Comparison of ENCODE assay signal across 26 mouse cellular contexts in genomic region chr8:13702755-13703154, GRCm38 (mm10). TPM values are rescaled to one million over a fixed set of nuclear protein-coding genes. Genes with fewer than 3 reads are reported as not detected.
DNase-seq lines count a peak whose midpoint lies in the region; ATAC-seq and TF ChIP-seq lines count a peak whose summit lies in the region.
"Had no signal": no experiment of that assay in that cellular context is flagged by ENCODE, and none has a peak within 500 bp of the region (broad histone marks: within the 10 kb centered on the region; RNA-seq: fewer than 3 reads in every experiment).

No protein-coding gene starts in this region.

- peak; percentile 2 for DNase-seq in gastrocnemius, postnatal 25 days
- DNase-seq in gastrocnemius, postnatal 14 days: no peak
- no peak for DNase-seq in midbrain, embryonic 10.5 days (ENCODE audit: low spot score)
- no peak for DNase-seq in kidney, postnatal 14 days
- DNase-seq: adrenal gland, adult 2 months; kidney, adult 11 months; kidney, postnatal 4 days; liver, postnatal 0 days; thymus, adult 2 months had no signal

- H3K27ac ChIP-seq in intestine, embryonic 16.5 days (ENCODE audit: low read length): peak overlapping the region; percentile 37; the same call in 1 of the 2 replicates
- no peak overlapping the region for H3K27ac ChIP-seq in intestine, postnatal 0 days (ENCODE audit: low read depth, low read length)
- peak overlapping the region; percentile 46; the same call in 1 of the 2 replicates for H3K27ac ChIP-seq in midbrain, embryonic 10.5 days (replicated peaks)
- H3K27ac ChIP-seq in midbrain, embryonic 15.5 days: no peak overlapping the region
- H3K27ac ChIP-seq: embryonic facial prominence, embryonic 12.5 days; forebrain, embryonic 13.5 days; hindbrain, postnatal 0 days; kidney, embryonic 15.5 days; limb, embryonic 12.5 days; stomach, embryonic 15.5 days had no signal

- no peak overlapping the region for H3K9ac ChIP-seq in intestine, embryonic 16.5 days (ENCODE audit: low read depth, low read length)
- no peak overlapping the region for H3K9ac ChIP-seq in intestine, postnatal 0 days (ENCODE audit: low read depth, low read length)
- H3K9ac ChIP-seq in midbrain, embryonic 15.5 days: no peak overlapping the region
- H3K9ac ChIP-seq: embryonic facial prominence, embryonic 12.5 days; forebrain, embryonic 13.5 days; kidney, embryonic 15.5 days; limb, embryonic 12.5 days; liver, postnatal 0 days; stomach, embryonic 15.5 days had no signal

- no peak overlapping the region for H3K4me3 ChIP-seq in intestine, embryonic 16.5 days (ENCODE audit: low read length)
- no peak overlapping the region for H3K4me3 ChIP-seq in intestine, postnatal 0 days (ENCODE audit: low read depth, low read length)
- no peak overlapping the region for H3K4me3 ChIP-seq in midbrain, embryonic 10.5 days
- H3K4me3 ChIP-seq in midbrain, embryonic 15.5 days: no peak overlapping the region
- H3K4me3 ChIP-seq: embryonic facial prominence, embryonic 12.5 days; forebrain, embryonic 13.5 days; kidney, embryonic 15.5 days; limb, embryonic 12.5 days; stomach, embryonic 15.5 days had no signal

- no peak for ATAC-seq in intestine, embryonic 16.5 days
- ATAC-seq in intestine, postnatal 0 days: no peak
- no peak for ATAC-seq in midbrain, embryonic 15.5 days (replicated peaks)
- ATAC-seq: forebrain, embryonic 13.5 days; hindbrain, postnatal 0 days; liver, postnatal 0 days had no signal

- H3K9me3 ChIP-seq in intestine, embryonic 16.5 days (ENCODE audit: control insufficient read depth, low read length): no peaks in the 10 kb centered on the region
- H3K9me3 ChIP-seq in intestine, postnatal 0 days (ENCODE audit: control insufficient read depth): no peaks in the 10 kb centered on the region
- H3K9me3 ChIP-seq in midbrain, embryonic 10.5 days (replicated peaks): no peaks in the 10 kb centered on the region
- H3K9me3 ChIP-seq in midbrain, embryonic 15.5 days: no peaks in the 10 kb centered on the region
- H3K9me3 ChIP-seq: embryonic facial prominence, embryonic 12.5 days; forebrain, embryonic 13.5 days; kidney, embryonic 15.5 days; limb, embryonic 12.5 days; stomach, embryonic 15.5 days had no signal

- TF ChIP-seq CTCF in intestine, postnatal 0 days (IDR thresholded peaks at IDR 0.05; ENCODE audit: low read depth): no peak

- 0 out of 2 replicates have a peak, but pooled peaks cover 3% of the 10 kb centered on the region for H3K27me3 ChIP-seq in intestine, embryonic 16.5 days (replicated peaks; ENCODE audit: control insufficient read depth, insufficient read depth, low read length)
- H3K27me3 ChIP-seq in intestine, postnatal 0 days (replicated peaks; ENCODE audit: control insufficient read depth, insufficient read depth, low read length): no peaks in the 10 kb centered on the region
- no peaks in the 10 kb centered on the region for H3K27me3 ChIP-seq in midbrain, embryonic 10.5 days (ENCODE audit: low read depth, poor library complexity, severe bottlenecking)
- H3K27me3 ChIP-seq in midbrain, embryonic 15.5 days (replicated peaks): no peaks in the 10 kb centered on the region
- H3K27me3 ChIP-seq: embryonic facial prominence, embryonic 12.5 days; forebrain, embryonic 13.5 days; kidney, embryonic 15.5 days; limb, embryonic 12.5 days; stomach, embryonic 15.5 days had no signal

- intact Hi-C loops in gastrocnemius, postnatal 14 days (cut with DNase I; ENCODE audit: low total_unique reads): no loop called here

- H3K36me3 ChIP-seq in intestine, embryonic 16.5 days (ENCODE audit: control insufficient read depth, insufficient read depth, low read length): no peaks in the 10 kb centered on the region
- no peaks in the 10 kb centered on the region for H3K36me3 ChIP-seq in intestine, postnatal 0 days (ENCODE audit: control insufficient read depth, insufficient read depth)
- no peaks in the 10 kb centered on the region for H3K36me3 ChIP-seq in midbrain, embryonic 10.5 days
- H3K36me3 ChIP-seq in midbrain, embryonic 15.5 days (replicated peaks): no peaks in the 10 kb centered on the region
- H3K36me3 ChIP-seq: embryonic facial prominence, embryonic 12.5 days; kidney, embryonic 15.5 days; limb, embryonic 12.5 days; stomach, embryonic 15.5 days had no signal

- H3K4me2 ChIP-seq in intestine, embryonic 16.5 days (ENCODE audit: low read depth, low read length): no peak overlapping the region
- H3K4me2 ChIP-seq in intestine, postnatal 0 days (replicated peaks; ENCODE audit: low read depth): no peak overlapping the region
- H3K4me2 ChIP-seq in midbrain, embryonic 15.5 days: no peak overlapping the region
- H3K4me2 ChIP-seq: embryonic facial prominence, embryonic 12.5 days; forebrain, embryonic 13.5 days; kidney, embryonic 15.5 days; limb, embryonic 12.5 days; liver, embryonic 11.5 days; stomach, embryonic 15.5 days had no signal

- WGBS in intestine, embryonic 16.5 days: 56% methylated on average over 4 of the region's 4 CpGs
- WGBS in intestine, postnatal 0 days: 60% methylated on average over 4 of the region's 4 CpGs
- 57% methylated on average over 4 of the region's 4 CpGs for WGBS in midbrain, embryonic 10.5 days
- 61% methylated on average over 4 of the region's 4 CpGs for WGBS in midbrain, embryonic 15.5 days

- peaks cover 22% of the 10 kb centered on the region for H3K4me1 ChIP-seq in intestine, embryonic 16.5 days (ENCODE audit: control insufficient read depth, insufficient read depth, low read length)
- H3K4me1 ChIP-seq in intestine, postnatal 0 days (replicated peaks; ENCODE audit: control insufficient read depth, insufficient read depth, low read length): no peaks in the 10 kb centered on the region; the same call in 1 of the 2 replicates
- H3K4me1 ChIP-seq in midbrain, embryonic 10.5 days: peaks cover 28% of the 10 kb centered on the region
- H3K4me1 ChIP-seq in midbrain, embryonic 15.5 days: peaks cover 15% of the 10 kb centered on the region

RNA-seq across cellular contexts. Expression of gene Cfap97d2, which starts 2.9 kb away (rescaled TPM):
- total RNA-seq in gastrocnemius, postnatal 25 days (2021): not detected
- total RNA-seq in gastrocnemius, postnatal 14 days (2021): not detected
- polyA plus RNA-seq in intestine, embryonic 16.5 days (2015; fragmentation: Nextera tagmentation; extraction: Ambion mirVana): 0.18 TPM in 1 of 2 replicates, not detected in the other
- polyA plus RNA-seq in intestine, postnatal 0 days (2015; fragmentation: Nextera tagmentation; extraction: Ambion mirVana): not detected in 2 replicates
- 0.68 and 1.4 TPM in 2 replicates for polyA plus RNA-seq in midbrain, embryonic 10.5 days (2016; fragmentation: Nextera tagmentation; extraction: Ambion mirVana)
- 1.7 and 2.3 TPM in 2 replicates for polyA plus RNA-seq in midbrain, embryonic 15.5 days (2015; fragmentation: Nextera tagmentation; extraction: Ambion mirVana)
- total RNA-seq: adrenal gland, adult 2 months; gastrocnemius, adult 18-20 months; hematopoietic stem cell, adult 5-6 weeks; megakaryocyte-erythroid progenitor cell, adult 5-6 weeks; MEL; neutrophil, adult 5-6 weeks had no signal
- polyA plus RNA-seq: C2C12; heart, embryonic 16.5 days; kidney, embryonic 15.5 days; liver, embryonic 11.5 days; liver, postnatal 0 days; stomach, embryonic 15.5 days; thymus, adult 2 months had no signal

RNA-seq across cellular contexts. Expression of gene Rasa3, which starts 25.4 kb away (rescaled TPM):
- 1 to 10 TPM; 8.4 to 9.4 TPM for total RNA-seq in gastrocnemius, postnatal 25 days (2021)
- 10 to 100 TPM; 18.5 to 18.8 TPM for total RNA-seq in gastrocnemius, postnatal 14 days (2021)
- 20.7 and 21.3 TPM in 2 replicates for polyA plus RNA-seq in intestine, embryonic 16.5 days (2015; fragmentation: Nextera tagmentation; extraction: Ambion mirVana)
- 9.8 and 9.9 TPM in 2 replicates for polyA plus RNA-seq in intestine, postnatal 0 days (2015; fragmentation: Nextera tagmentation; extraction: Ambion mirVana)
- polyA plus RNA-seq in midbrain, embryonic 10.5 days (2016; fragmentation: Nextera tagmentation; extraction: Ambion mirVana): 27.4 and 28.9 TPM in 2 replicates
- 27.3 and 27.7 TPM in 2 replicates for polyA plus RNA-seq in midbrain, embryonic 15.5 days (2015; fragmentation: Nextera tagmentation; extraction: Ambion mirVana)

RNA-seq across cellular contexts. Expression of gene Cdc16, which starts 54.7 kb away (rescaled TPM):
- 10 to 100 TPM; 26.9 to 31.0 TPM for total RNA-seq in gastrocnemius, postnatal 25 days (2021)
- 10 to 100 TPM; 34.7 to 36.8 TPM for total RNA-seq in gastrocnemius, postnatal 14 days (2021)
- polyA plus RNA-seq in intestine, embryonic 16.5 days (2015; fragmentation: Nextera tagmentation; extraction: Ambion mirVana): 102 and 112 TPM in 2 replicates
- 38.3 and 40.8 TPM in 2 replicates for polyA plus RNA-seq in intestine, postnatal 0 days (2015; fragmentation: Nextera tagmentation; extraction: Ambion mirVana)
- polyA plus RNA-seq in midbrain, embryonic 10.5 days (2016; fragmentation: Nextera tagmentation; extraction: Ambion mirVana): 226 and 229 TPM in 2 replicates
- polyA plus RNA-seq in midbrain, embryonic 15.5 days (2015; fragmentation: Nextera tagmentation; extraction: Ambion mirVana): 161 and 162 TPM in 2 replicates

Comparison
In these comparisons a context has a peak if more than half of its experiments do, and no peak if none do; other contexts are left out.
1. H3K27ac ChIP-seq: peak in intestine, embryonic 16.5 days (single experiment) and midbrain, embryonic 10.5 days (single experiment); none in intestine, postnatal 0 days (single experiment) and midbrain, embryonic 15.5 days (single experiment).